Mouse (Mus musculus) layer of hippocampus, postnatal 25 days (tissue): ENCODE results near the gene Phox2a. TPM values are rescaled to one million over a fixed set of nuclear protein-coding genes. Genes with fewer than 3 reads are reported as not detected.

Experiments used
- total RNA-seq, 2 experiments: library from RNA; stranded (reverse); gene quantifications; 2 replicates each; pipeline ENCODE4 v1.2.3; 2021

Phox2a gene
- total RNA-seq, 2 experiments from 2014 or later = not detected

Other genes starting within 250 kb of the Phox2a start
- gene Art2b, start 232.7 kb upstream of the Phox2a start, total RNA-seq = not detected
- 10 to 100 TPM; 55.1 to 56.1 TPM for gene Clpb, start 154.7 kb upstream of the Phox2a start, total RNA-seq
- 10 to 100 TPM; 31.6 to 44.8 TPM for gene Inppl1, start 19.9 kb downstream of the Phox2a start, total RNA-seq
- gene Folr2, start 38.9 kb downstream of the Phox2a start, total RNA-seq = under 1 TPM in 1 of 2 experiments, not detected in 1; 0.71 TPM
- 10 to 100 TPM; 28.4 to 35.1 TPM for gene Anapc15, start 45.4 kb downstream of the Phox2a start, total RNA-seq
- 1 to 10 TPM; 1.9 to 2.1 TPM for gene Folr1, start 52.5 kb downstream of the Phox2a start, total RNA-seq
- gene Lamtor1, start 87.6 kb downstream of the Phox2a start, total RNA-seq = 100 to 1,000 TPM in 1 of 2 experiments, 10 to 100 TPM in 1; 97.8 to 102 TPM
- gene Tomt, start 88.0 kb downstream of the Phox2a start, total RNA-seq = not detected
- 1 to 10 TPM; 6.0 to 6.8 TPM for gene Lrrc51, start 115.6 kb downstream of the Phox2a start, total RNA-seq
- gene Numa1, start 115.8 kb downstream of the Phox2a start, total RNA-seq = 10 to 100 TPM; 89.0 to 98.9 TPM
- 1 to 10 TPM; 4.0 to 9.1 TPM for gene Il18bp, start 200.4 kb downstream of the Phox2a start, total RNA-seq
- 10 to 100 TPM; 38.4 to 39.3 TPM for gene Rnf121, start 247.2 kb downstream of the Phox2a start, total RNA-seq
- 10 to 100 TPM; 24.7 to 26.4 TPM for gene Xndc1, start 247.2 kb downstream of the Phox2a start, total RNA-seq
- 1 to 10 TPM; 2.0 to 2.2 TPM for gene Xntrpc, start 247.4 kb downstream of the Phox2a start, total RNA-seq